18 mouse cellular contexts compared by ENCODE assay signal in the genomic region with DNA sequence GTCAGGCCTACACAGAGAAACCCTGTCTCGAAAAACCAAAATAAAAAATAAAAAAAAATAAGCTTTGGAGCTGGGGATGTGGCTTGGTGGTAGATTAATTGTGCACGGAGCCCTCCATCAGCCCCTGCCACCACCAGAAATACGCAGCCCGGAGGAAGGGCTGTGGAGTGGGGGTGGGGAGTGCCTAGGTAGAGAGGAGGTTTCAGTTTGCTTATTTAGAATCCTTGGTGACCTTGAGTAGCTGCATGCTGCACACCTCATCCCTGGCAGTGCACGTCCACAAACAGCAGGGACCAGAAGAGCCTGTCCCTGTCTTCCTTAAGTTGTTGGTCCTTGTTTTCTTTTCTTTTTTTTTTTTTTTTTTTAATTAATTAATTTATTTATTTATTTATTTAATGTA.
"Had no signal": no experiment of that assay in that cellular context is flagged by ENCODE, and none has a peak within 500 bp of the region (broad histone marks: within the 10 kb centered on the region; RNA-seq: fewer than 3 reads in every experiment).

No protein-coding gene starts in this region.

- H3K4me3 ChIP-seq: midbrain, embryonic 13.5 days; midbrain, embryonic 15.5 days; myocyte; neural tube, embryonic 13.5 days; neural tube, embryonic 15.5 days; stomach, embryonic 15.5 days had no signal

- H3K9me3 ChIP-seq: midbrain, embryonic 13.5 days; midbrain, embryonic 15.5 days; neural tube, embryonic 13.5 days; neural tube, embryonic 15.5 days; stomach, embryonic 15.5 days had no signal

- ATAC-seq: midbrain, embryonic 13.5 days; midbrain, embryonic 15.5 days had no signal

- DNase-seq: lung, adult 18-20 months; lung, embryonic 14.5 days; lung, postnatal 10 days; lung, postnatal 4 days; retina, postnatal 1 day; right cerebral cortex, adult 18-20 months; right cerebral cortex, postnatal 25 days; thymus, adult 2 months; thymus, postnatal 25 days; thymus, postnatal 4 days had no signal

- H3K9ac ChIP-seq: lung, embryonic 14.5 days; midbrain, embryonic 13.5 days; midbrain, embryonic 15.5 days; neural tube, embryonic 13.5 days; neural tube, embryonic 15.5 days; stomach, embryonic 15.5 days had no signal

- H3K27ac ChIP-seq: midbrain, embryonic 15.5 days; neural tube, embryonic 15.5 days; stomach, embryonic 15.5 days; stomach, postnatal 0 days had no signal

- H3K27me3 ChIP-seq: midbrain, embryonic 13.5 days; midbrain, embryonic 15.5 days; neural tube, embryonic 13.5 days; neural tube, embryonic 15.5 days; stomach, embryonic 15.5 days had no signal

- H3K4me2 ChIP-seq: lung, embryonic 14.5 days; midbrain, embryonic 11.5 days; midbrain, embryonic 13.5 days; midbrain, embryonic 15.5 days; neural tube, embryonic 13.5 days; neural tube, embryonic 15.5 days; stomach, embryonic 15.5 days had no signal
